Mouse (Mus musculus): ENCODE data around the gene Hc.

DNA sequence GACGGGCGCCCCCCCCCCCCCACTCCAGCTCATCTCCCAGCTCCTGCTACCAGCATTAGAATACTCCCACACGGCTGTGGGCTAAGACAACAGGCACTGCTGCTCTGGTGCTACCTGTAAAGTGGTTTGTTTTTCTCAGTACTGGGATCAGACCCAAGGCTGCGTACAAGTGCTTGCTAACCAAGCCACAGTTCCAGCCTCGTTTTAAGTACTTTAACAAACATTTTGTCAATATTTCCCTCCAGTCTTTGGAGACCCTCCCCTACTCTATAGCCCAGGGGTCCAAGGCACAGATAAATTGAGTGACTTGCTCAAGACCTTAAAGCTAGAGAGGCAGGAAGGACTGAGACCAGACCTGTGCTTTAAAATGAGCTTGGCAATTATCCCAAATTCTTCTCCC is 100.8 kb downstream of the Hc start:
- no peak for TF ChIP-seq CTCF (IDR thresholded peaks at IDR 0.05; ENCODE audit: extremely low read depth, insufficient read depth, insufficient read length, insufficient replicate concordance)
- no peak for TF ChIP-seq POLR2A (IDR thresholded peaks at IDR 0.05; ENCODE audit: low read depth, low read length)
